Comparison of ENCODE assay signal across 17 mouse cellular contexts in the genomic region with DNA sequence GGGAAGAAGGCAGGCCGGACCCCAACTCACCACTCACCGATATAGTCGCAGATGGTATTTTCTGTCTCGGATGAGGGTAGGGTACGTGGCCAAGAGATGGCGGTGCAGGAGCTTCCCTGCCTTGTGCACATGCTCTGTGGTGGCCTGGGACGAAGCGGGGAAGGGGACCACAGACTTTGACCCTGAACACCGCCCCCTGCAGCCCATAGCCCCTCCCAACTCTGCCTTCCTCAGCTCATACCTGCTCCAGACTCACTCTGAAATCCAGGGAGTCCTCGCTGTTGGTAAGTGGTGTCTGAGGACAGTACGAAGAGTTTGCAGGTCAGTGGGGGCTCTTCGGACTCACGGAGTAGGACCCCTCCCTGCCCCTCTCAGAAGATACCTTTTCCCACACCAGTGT. TPM values are rescaled to one million over a fixed set of nuclear protein-coding genes. Genes with fewer than 3 reads are reported as not detected.
DNase-seq lines count a peak whose midpoint lies in the region; ATAC-seq and TF ChIP-seq lines count a peak whose summit lies in the region.
"Had no signal": no experiment of that assay in that cellular context is flagged by ENCODE, and none has a peak within 500 bp of the region (broad histone marks: within the 10 kb centered on the region; RNA-seq: fewer than 3 reads in every experiment).

No protein-coding gene starts in this region.

- DNase-seq in kidney, adult 11 months: peak; percentile 59
- no peak for DNase-seq in liver, embryonic 13.5 days
- no peak for DNase-seq in gastrocnemius, postnatal 25 days
- DNase-seq in ovary, postnatal 10 days (ENCODE audit: low spot score): no peak
- no peak for DNase-seq in cerebellum, adult 11-12 months
- DNase-seq: adrenal gland, postnatal 14 days; cerebellum, postnatal 36 days; heart, postnatal 14 days; midbrain, embryonic 14.5 days; thymus, postnatal 4 days had no signal

- no peaks in the 10 kb centered on the region; the same call in 1 of the 2 replicates for H3K27me3 ChIP-seq in kidney, embryonic 14.5 days (ENCODE audit: control insufficient read depth, insufficient read depth, low read length)
- no peaks in the 10 kb centered on the region for H3K27me3 ChIP-seq in ES-Bruce4 (ENCODE audit: control insufficient read depth, insufficient read depth, low read length, poor library complexity, severe bottlenecking)
- H3K27me3 ChIP-seq in intestine, postnatal 0 days (replicated peaks; ENCODE audit: control insufficient read depth, insufficient read depth, low read length): peaks cover 9% of the 10 kb centered on the region
- peaks cover 31% of the 10 kb centered on the region for H3K27me3 ChIP-seq in liver, embryonic 13.5 days

- no peak for TF ChIP-seq POLR2A in ES-Bruce4 (IDR thresholded peaks at IDR 0.05; ENCODE audit: insufficient read depth, low read length)

- no peak overlapping the region for H3K9ac ChIP-seq in kidney, embryonic 14.5 days (ENCODE audit: low read depth, low read length)
- H3K9ac ChIP-seq in ES-Bruce4 (ENCODE audit: low read depth, poor library complexity, severe bottlenecking): 0 out of 2 replicates have a peak overlapping the region, but pooled peaks have one; percentile 15
- no peak overlapping the region for H3K9ac ChIP-seq in intestine, postnatal 0 days (ENCODE audit: low read depth, low read length)
- H3K9ac ChIP-seq in liver, embryonic 13.5 days: no peak overlapping the region
- H3K9ac ChIP-seq: embryonic facial prominence, embryonic 12.5 days had no signal

- H3K36me3 ChIP-seq in kidney, embryonic 14.5 days (ENCODE audit: control insufficient read depth, insufficient read depth, low read length): peaks cover 20% of the 10 kb centered on the region; the same call in 1 of the 2 replicates
- H3K36me3 ChIP-seq in ES-Bruce4 (ENCODE audit: control insufficient read depth, insufficient read depth, low read length, poor library complexity, severe bottlenecking): 0 out of 2 replicates have a peak, but pooled peaks cover 4% of the 10 kb centered on the region
- no peaks in the 10 kb centered on the region for H3K36me3 ChIP-seq in intestine, postnatal 0 days (ENCODE audit: control insufficient read depth, insufficient read depth)
- H3K36me3 ChIP-seq in liver, embryonic 13.5 days: no peaks in the 10 kb centered on the region
- H3K36me3 ChIP-seq: embryonic facial prominence, embryonic 12.5 days; forebrain, embryonic 10.5 days had no signal

- no peak for ATAC-seq in kidney, embryonic 14.5 days (ENCODE audit: low FRiP score, low TSS enrichment)
- no peak for ATAC-seq in intestine, postnatal 0 days
- peak; percentile 28; the same call in 1 of the 2 replicates for ATAC-seq in liver, embryonic 13.5 days (ENCODE audit: low read depth)
- ATAC-seq: hindbrain, embryonic 16.5 days had no signal

- no peak overlapping the region for H3K4me3 ChIP-seq in kidney, embryonic 14.5 days (ENCODE audit: low read length)
- peak overlapping the region; percentile 31; the same call in 1 of the 2 replicates for H3K4me3 ChIP-seq in ES-Bruce4 (ENCODE audit: low read depth, low read length)
- no peak overlapping the region for H3K4me3 ChIP-seq in intestine, postnatal 0 days (ENCODE audit: low read depth, low read length)
- no peak overlapping the region for H3K4me3 ChIP-seq in liver, embryonic 13.5 days (replicated peaks)
- H3K4me3 ChIP-seq: embryonic facial prominence, embryonic 12.5 days; forebrain, embryonic 10.5 days; limb, embryonic 10.5 days had no signal

- peak; percentile 40 for TF ChIP-seq CTCF in ES-Bruce4 (IDR thresholded peaks at IDR 0.05; ENCODE audit: low read depth, low read length)
- TF ChIP-seq CTCF in intestine, postnatal 0 days (IDR thresholded peaks at IDR 0.05; ENCODE audit: low read depth): peak; percentile 16; the same call in 1 of the 2 replicates

- no peak overlapping the region for H3K4me2 ChIP-seq in kidney, embryonic 14.5 days (replicated peaks; ENCODE audit: low read depth, low read length)
- no peak overlapping the region for H3K4me2 ChIP-seq in intestine, postnatal 0 days (replicated peaks; ENCODE audit: low read depth)
- H3K4me2 ChIP-seq in liver, embryonic 13.5 days: peak overlapping the region; percentile 14; the same call in 1 of the 2 replicates
- H3K4me2 ChIP-seq: embryonic facial prominence, embryonic 12.5 days had no signal

- 50% methylated on average over 13 of the region's 13 CpGs for WGBS in kidney, embryonic 14.5 days
- WGBS in intestine, postnatal 0 days: 35% methylated on average over 13 of the region's 13 CpGs
- WGBS in liver, embryonic 13.5 days (ENCODE audit: insufficient replicate concordance): 66% methylated on average over 13 of the region's 13 CpGs

- H3K9me3 ChIP-seq in kidney, embryonic 14.5 days (ENCODE audit: control insufficient read depth, low read length): no peaks in the 10 kb centered on the region
- H3K9me3 ChIP-seq in ES-Bruce4 (replicated peaks; ENCODE audit: control insufficient read depth, insufficient read depth, low read length, poor library complexity, severe bottlenecking): no peaks in the 10 kb centered on the region
- no peaks in the 10 kb centered on the region for H3K9me3 ChIP-seq in intestine, postnatal 0 days (ENCODE audit: control insufficient read depth)
- no peaks in the 10 kb centered on the region for H3K9me3 ChIP-seq in liver, embryonic 13.5 days (replicated peaks)
- H3K9me3 ChIP-seq: embryonic facial prominence, embryonic 12.5 days; forebrain, embryonic 10.5 days; limb, embryonic 10.5 days had no signal

- H3K27ac ChIP-seq in kidney, embryonic 14.5 days (ENCODE audit: low read depth, low read length): no peak overlapping the region
- peak overlapping the region; percentile 29; the same call in 1 of the 2 replicates for H3K27ac ChIP-seq in ES-Bruce4 (ENCODE audit: insufficient read depth, low read length)
- no peak overlapping the region for H3K27ac ChIP-seq in intestine, postnatal 0 days (ENCODE audit: low read depth, low read length)
- H3K27ac ChIP-seq in liver, embryonic 13.5 days: no peak overlapping the region
- H3K27ac ChIP-seq: embryonic facial prominence, embryonic 12.5 days; forebrain, embryonic 10.5 days; limb, embryonic 10.5 days had no signal

- H3K4me1 ChIP-seq in kidney, embryonic 14.5 days (ENCODE audit: control insufficient read depth, insufficient read depth, low read length): peaks cover 23% of the 10 kb centered on the region
- H3K4me1 ChIP-seq in ES-Bruce4 (ENCODE audit: control insufficient read depth, insufficient read depth, low read length): peaks cover 11% of the 10 kb centered on the region
- no peaks in the 10 kb centered on the region for H3K4me1 ChIP-seq in intestine, postnatal 0 days (replicated peaks; ENCODE audit: control insufficient read depth, insufficient read depth, low read length)
- H3K4me1 ChIP-seq in liver, embryonic 13.5 days (replicated peaks): peaks cover 8% of the 10 kb centered on the region; the same call in 1 of the 2 replicates

- no peak for TF ChIP-seq EP300 in ES-Bruce4 (IDR thresholded peaks at IDR 0.05; ENCODE audit: insufficient read depth, low read depth, low read length)

RNA-seq across cellular contexts. Expression of a gene that starts 6.3 kb away (rescaled TPM):
- 11.9 and 15.7 TPM in 2 replicates for polyA plus RNA-seq in kidney, embryonic 14.5 days (2014; fragmentation: Nextera tagmentation; extraction: Ambion mirVana)
- 3.1 and 3.5 TPM in 2 replicates for polyA plus RNA-seq in ES-Bruce4 (2011; ENCODE audit: insufficient read depth, insufficient read length, low read depth, missing spikeins)
- polyA plus RNA-seq in intestine, postnatal 0 days (2015; fragmentation: Nextera tagmentation; extraction: Ambion mirVana): 2.7 and 3.5 TPM in 2 replicates
- 1.2 and 1.8 TPM in 2 replicates for polyA plus RNA-seq in liver, embryonic 13.5 days (2015; fragmentation: Nextera tagmentation; extraction: Ambion mirVana)
- total RNA-seq in gastrocnemius, postnatal 25 days (2021): 1 to 10 TPM; 3.7 to 8.1 TPM

RNA-seq across cellular contexts. Expression of a gene that starts 16.9 kb away (rescaled TPM):
- 34.4 and 36.1 TPM in 2 replicates for polyA plus RNA-seq in kidney, embryonic 14.5 days (2014; fragmentation: Nextera tagmentation; extraction: Ambion mirVana)
- 16.0 and 17.2 TPM in 2 replicates for polyA plus RNA-seq in ES-Bruce4 (2011; ENCODE audit: insufficient read depth, insufficient read length, low read depth, missing spikeins)
- polyA plus RNA-seq in intestine, postnatal 0 days (2015; fragmentation: Nextera tagmentation; extraction: Ambion mirVana): 23.1 and 24.3 TPM in 2 replicates
- polyA plus RNA-seq in liver, embryonic 13.5 days (2015; fragmentation: Nextera tagmentation; extraction: Ambion mirVana): 89.5 and 101 TPM in 2 replicates
- total RNA-seq in gastrocnemius, postnatal 25 days (2021): 10 to 100 TPM; 44.7 to 47.2 TPM

RNA-seq across cellular contexts. Expression of a gene that starts 30.3 kb away (rescaled TPM):
- 0.20 and 0.34 TPM in 2 replicates for polyA plus RNA-seq in kidney, embryonic 14.5 days (2014; fragmentation: Nextera tagmentation; extraction: Ambion mirVana)
- 0.82 and 1.2 TPM in 2 replicates for polyA plus RNA-seq in ES-Bruce4 (2011; ENCODE audit: insufficient read depth, insufficient read length, low read depth, missing spikeins)
- 0.40 and 0.42 TPM in 2 replicates for polyA plus RNA-seq in intestine, postnatal 0 days (2015; fragmentation: Nextera tagmentation; extraction: Ambion mirVana)
- 0.07 TPM in 1 of 2 replicates, not detected in the other for polyA plus RNA-seq in liver, embryonic 13.5 days (2015; fragmentation: Nextera tagmentation; extraction: Ambion mirVana)
- total RNA-seq in gastrocnemius, postnatal 25 days (2021): under 1 TPM; 0.36 to 0.91 TPM

RNA-seq across cellular contexts. Expression of a gene that starts 55.8 kb away (rescaled TPM):
- polyA plus RNA-seq in kidney, embryonic 14.5 days (2014; fragmentation: Nextera tagmentation; extraction: Ambion mirVana): 37.2 and 47.2 TPM in 2 replicates
- polyA plus RNA-seq in ES-Bruce4 (2011; ENCODE audit: insufficient read depth, insufficient read length, low read depth, missing spikeins): 39.6 and 41.7 TPM in 2 replicates
- polyA plus RNA-seq in intestine, postnatal 0 days (2015; fragmentation: Nextera tagmentation; extraction: Ambion mirVana): 11.8 and 12.0 TPM in 2 replicates
- 13.1 and 17.4 TPM in 2 replicates for polyA plus RNA-seq in liver, embryonic 13.5 days (2015; fragmentation: Nextera tagmentation; extraction: Ambion mirVana)
- total RNA-seq in gastrocnemius, postnatal 25 days (2021): 10 to 100 TPM in 1 of 2 experiments, 1 to 10 TPM in 1; 9.6 to 11.4 TPM
